Mouse (Mus musculus) frontal cortex, adult (tissue): ENCODE measurements at regions not wholly inside any gene's neighbourhood (a gene's known extent, or its start where the extent isn't known, plus 50 kb on each side); places are given as distances from the start of the nearest gene placed in this dataset.

Experiments used
- ATAC-seq: cut with Nextera tagmentation; 2 replicates; pipeline ENCODE4 v1.9.2; 2017; ENCODE audit warnings: mild to moderate bottlenecking, moderate library complexity, mixed read lengths; ENCODE audit not compliant: low TSS enrichment

DNA sequence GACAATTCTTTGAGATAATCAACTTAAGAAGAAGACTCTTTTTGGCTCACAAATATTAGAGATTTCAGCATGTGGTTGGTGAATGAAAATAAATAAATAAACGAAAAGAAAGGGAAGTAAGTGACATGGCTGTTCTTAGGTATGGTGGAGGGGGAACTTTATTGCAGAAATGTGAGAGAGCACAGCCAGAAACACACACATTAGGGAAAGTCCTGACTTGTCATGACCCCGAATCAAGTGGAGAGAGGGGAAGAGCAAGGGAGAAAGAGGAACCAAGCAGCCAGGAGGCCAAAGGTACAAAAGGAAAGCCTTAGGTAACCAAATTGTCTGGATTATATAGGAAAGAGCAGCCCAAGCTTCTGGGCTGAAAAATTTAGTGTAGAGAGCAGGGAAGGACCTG lies 1172.7 kb downstream of the D3Ertd751e start:
- no peak for ATAC-seq

GRCm38 (mm10) chr3:42935418-42935817 lies 1193.0 kb downstream of the D3Ertd751e start:
- ATAC-seq: no peak

DNA sequence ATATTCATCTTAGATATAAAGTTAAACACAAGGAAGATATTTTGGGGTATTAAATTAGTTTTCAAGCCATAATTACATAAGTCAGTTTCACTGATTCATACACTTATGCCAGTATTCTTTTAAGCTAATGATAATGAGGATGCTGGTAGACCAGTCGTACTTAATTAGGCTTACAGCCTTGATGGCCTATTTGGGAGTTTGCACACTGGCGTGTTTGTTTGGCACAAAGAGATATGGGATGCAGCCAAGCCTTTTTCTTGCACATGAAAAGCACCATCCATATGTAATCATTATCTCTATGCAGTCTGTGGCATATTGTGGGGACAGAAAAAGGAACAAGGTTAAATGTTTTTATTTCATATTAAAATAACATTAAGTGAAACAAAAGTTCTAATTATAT lies 1234.7 kb downstream of the D3Ertd751e start:
- no peak for ATAC-seq
